Mouse (Mus musculus) stomach, postnatal 0 days (tissue): ENCODE results near the gene Myo9a.

Experiments
- CTCF ChIP-seq: IDR thresholded peaks from 2 replicates; pipeline ENCODE4 v1.5.1; 2016; ENCODE audit warnings: antibody characterized with exemption, low read depth, mild to moderate bottlenecking, moderate library complexity
- EP300 ChIP-seq: optimal IDR thresholded peaks from 2 replicates; pipeline ENCODE3; 2016; ENCODE audit warnings: antibody characterized with exemption

GRCm38 (mm10) chr9:59961201-59961955 lies 210.7 kb downstream of the Myo9a start:
- no peak for TF ChIP-seq CTCF
- TF ChIP-seq EP300 = no peak
